Mouse (Mus musculus) retina, postnatal 7 days (tissue): ENCODE results near the gene Inhbc.

ENCODE experiments used
- DNase-seq: peaks from one replicate; pipeline ENCODE4 v3.0.0-alpha.2; 2012; ENCODE audit warnings: low read depth, low spot score

Gene Inhbc

GRCm38 (mm10) chr10:127351719-127352118 lies 18.5 kb downstream of the Inhbc start:
- DNase-seq, result no peak

GRCm38 (mm10) chr10:127351285-127351595 lies 19.0 kb downstream of the Inhbc start:
- no peak for DNase-seq

- DNase-seq, result peak; percentile 41
These were observed 19.5 kb downstream of the Inhbc start for GRCm38 (mm10) chr10:127350594-127351284.

GRCm38 (mm10) chr10:127349810-127350209 lies 20.4 kb downstream of the Inhbc start:
- no peak for DNase-seq

GRCm38 (mm10) chr10:127348957-127349356 lies 21.3 kb downstream of the Inhbc start:
- DNase-seq, result no peak

- no peak for DNase-seq
These were observed 24.1 kb downstream of the Inhbc start for GRCm38 (mm10) chr10:127346173-127346572.

- DNase-seq, result no peak
These were observed 27.2 kb downstream of the Inhbc start for GRCm38 (mm10) chr10:127343029-127343428.

GRCm38 (mm10) chr10:127341891-127342639 lies 28.2 kb downstream of the Inhbc start, which contains the start of gene Gli1:
Gli1 (minus strand) TSS chr10:127341974.
- DNase-seq, result peak; percentile 76

GRCm38 (mm10) chr10:127341360-127341690 lies 28.9 kb downstream of the Inhbc start:
- no peak for DNase-seq

- no peak for DNase-seq
These were observed 29.5 kb downstream of the Inhbc start for GRCm38 (mm10) chr10:127340577-127341359.

- no peak for DNase-seq
These were observed 30.3 kb downstream of the Inhbc start for GRCm38 (mm10) chr10:127339683-127340576.

GRCm38 (mm10) chr10:127338930-127339682 lies 31.1 kb downstream of the Inhbc start:
- DNase-seq, result peak; percentile 79

GRCm38 (mm10) chr10:127337536-127338099 lies 32.6 kb downstream of the Inhbc start:
- no peak for DNase-seq

GRCm38 (mm10) chr10:127336952-127337351 lies 33.3 kb downstream of the Inhbc start:
- no peak for DNase-seq

GRCm38 (mm10) chr10:127335271-127335670 lies 35.0 kb downstream of the Inhbc start:
- DNase-seq, result no peak

GRCm38 (mm10) chr10:127333152-127333551 lies 37.1 kb downstream of the Inhbc start:
- no peak for DNase-seq

- no peak for DNase-seq
These were observed 37.9 kb downstream of the Inhbc start for GRCm38 (mm10) chr10:127332211-127332874.

GRCm38 (mm10) chr10:127330212-127330611 lies 40.0 kb downstream of the Inhbc start:
- DNase-seq, result no peak

- DNase-seq, result no peak
These were observed 42.6 kb downstream of the Inhbc start for GRCm38 (mm10) chr10:127327461-127328145.
